Mouse (Mus musculus): Measurements from ENCODE around the gene Tcaim.
A peak's percentile ranks its signal among the peaks of the same experiment; 100 is the strongest.
"Not testable (repeated sequence)": the region's sequence is repeated elsewhere in the genome, so short reads cannot be mapped to it uniquely, and the experiment has no call there.

Tcaim gene

GRCm38 (mm10) chr9:122854526-122854925, 49.2 kb downstream of the Tcaim start:
- no peak for DNase-seq (ENCODE audit: low spot score in 2 of 2)

GRCm38 (mm10) chr9:122855141-122855540, 49.8 kb downstream of the Tcaim start:
- DNase-seq (ENCODE audit: low spot score in 2 of 2) = not testable (repeated sequence)

- DNase-seq (ENCODE audit: low spot score in 2 of 2) = no peak
Observed at GRCm38 (mm10) chr9:122855617-122856016, 50.3 kb downstream of the Tcaim start.

GRCm38 (mm10) chr9:122856716-122857115, 51.4 kb downstream of the Tcaim start:
- no peak for DNase-seq (ENCODE audit: low spot score in 2 of 2)

GRCm38 (mm10) chr9:122860752-122861151, 55.4 kb downstream of the Tcaim start:
- no peak for DNase-seq (ENCODE audit: low spot score in 2 of 2)

- no peak for DNase-seq (ENCODE audit: low spot score in 2 of 2)
Observed at GRCm38 (mm10) chr9:122863731-122864130, 58.4 kb downstream of the Tcaim start.

- DNase-seq (ENCODE audit: low spot score in 2 of 2) = no peak
Observed at GRCm38 (mm10) chr9:122864848-122865247, 59.5 kb downstream of the Tcaim start.

DNA sequence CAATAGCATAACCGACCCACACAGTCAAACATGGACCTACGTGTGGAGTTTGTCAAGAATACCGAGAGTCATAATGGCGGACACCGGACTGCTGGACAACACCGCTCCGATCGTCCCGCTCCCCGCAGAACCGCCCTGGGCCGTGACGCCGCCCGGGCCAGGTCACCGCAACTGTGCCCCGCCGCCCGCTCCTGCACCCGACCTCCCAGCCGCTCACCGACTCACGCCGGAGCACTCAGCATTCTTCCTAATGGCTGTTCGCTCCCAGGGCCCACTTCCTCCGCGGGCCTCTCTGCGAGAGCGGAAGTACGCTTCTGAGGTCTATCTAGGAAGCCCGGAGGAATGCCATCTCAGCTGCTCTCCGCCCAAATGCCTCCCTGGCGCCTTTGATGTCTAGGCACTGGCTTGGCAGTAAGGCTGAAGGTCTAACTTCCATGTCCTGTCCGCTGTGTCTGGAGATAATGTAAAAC, 60.4 kb downstream of the Tcaim start, which contains the start of gene Zfp445:
Gene Zfp445 (minus strand): TSS at position 310 of the 470 bp plus-strand sequence.
- peak; percentile 54 to 67 for DNase-seq (ENCODE audit: low spot score in 2 of 2)

DNA sequence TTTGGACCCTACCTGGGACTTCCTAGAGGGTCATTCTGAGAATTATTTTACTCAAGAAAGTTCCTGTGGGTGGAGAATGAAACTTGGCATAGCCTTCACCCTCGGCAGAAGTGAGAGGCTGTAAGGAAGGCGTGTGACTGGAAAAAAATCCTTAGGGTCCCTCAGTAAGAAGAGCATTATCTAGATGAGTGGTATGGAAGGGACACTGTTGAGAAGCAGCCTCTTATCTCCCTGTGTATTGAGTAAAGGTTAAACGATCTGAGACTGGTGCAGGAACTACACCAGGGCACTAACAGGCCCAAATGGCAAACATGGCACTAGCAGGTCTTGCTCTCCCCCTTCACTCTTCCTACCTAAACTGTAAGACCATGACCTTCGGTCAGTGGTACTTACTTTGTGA, 60.9 kb downstream of the Tcaim start:
- no peak for DNase-seq (ENCODE audit: low spot score in 2 of 2)

DNA sequence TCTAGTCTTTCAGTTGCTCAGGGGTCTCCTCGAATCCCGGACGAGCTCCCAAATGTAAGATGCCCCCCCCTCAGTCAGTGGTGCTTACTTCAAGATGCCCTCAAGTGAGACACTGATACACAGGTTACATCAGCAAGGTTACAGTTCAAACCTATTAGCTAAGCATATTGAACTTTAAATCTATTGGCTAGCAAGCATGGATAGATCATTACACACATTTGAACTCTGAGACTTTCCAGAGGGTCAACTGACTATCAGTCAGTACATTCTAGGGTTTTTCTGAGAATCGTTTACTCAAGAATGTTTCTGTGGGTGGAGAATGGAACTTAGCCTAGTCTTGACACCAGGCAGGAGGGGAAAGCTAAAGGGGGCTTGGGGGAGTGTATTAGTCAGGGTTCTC, 67.3 kb downstream of the Tcaim start:
- DNase-seq (ENCODE audit: low spot score in 2 of 2) = no peak

GRCm38 (mm10) chr9:122874653-122875052, 69.3 kb downstream of the Tcaim start:
- DNase-seq (ENCODE audit: low spot score in 2 of 2) = no peak

GRCm38 (mm10) chr9:122875145-122875544, 69.8 kb downstream of the Tcaim start:
- DNase-seq (ENCODE audit: low spot score in 2 of 2) = no peak

GRCm38 (mm10) chr9:122885385-122885784, 80.0 kb downstream of the Tcaim start, which contains the start of gene Zkscan7:
Gene Zkscan7, plus strand, starts transcription at chr9:122885685.
- no peak for DNase-seq (ENCODE audit: low spot score in 2 of 2)

Measured in spleen, postnatal 14 days (tissue).